Mouse (Mus musculus): Measurements from ENCODE around the gene Gnl3l. TPM values are rescaled to one million over a fixed set of nuclear protein-coding genes. Genes with fewer than 3 reads are reported as not detected.

Gnl3l gene
- polyA plus RNA-seq, 1 experiment from 2014 or later: 7.0 TPM

DNA sequence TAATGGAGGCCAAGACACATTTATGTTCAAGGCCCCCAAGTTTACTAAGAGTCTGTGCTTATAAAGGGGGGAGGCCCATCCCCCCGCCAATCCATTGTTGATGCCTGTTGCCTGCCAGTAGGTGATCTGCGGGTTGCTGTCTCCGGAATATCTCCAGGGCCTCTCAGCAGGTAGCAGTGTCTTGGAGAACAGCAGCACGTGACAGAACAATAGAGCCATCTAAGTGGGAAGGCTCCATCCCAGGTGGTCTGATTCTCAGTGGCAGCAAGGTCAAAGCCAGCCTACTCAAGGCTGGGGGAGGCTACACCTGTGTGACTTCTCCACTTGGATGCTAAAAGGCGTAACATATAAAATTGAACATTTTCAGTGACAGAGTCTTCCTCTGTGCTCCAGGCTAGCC is 24.1 kb upstream of the Gnl3l start:
- H3K27me3 ChIP-seq (ENCODE audit: insufficient read depth, low read length): no peaks in the 10 kb centered on the region; the same call in 1 of the 2 replicates
- H3K27ac ChIP-seq (ENCODE audit: low read depth): no peak overlapping the region
- no peaks in the 10 kb centered on the region for H3K4me1 ChIP-seq (ENCODE audit: insufficient read depth)
- H3K9me3 ChIP-seq (ENCODE audit: low read length): no peaks in the 10 kb centered on the region
- no peaks in the 10 kb centered on the region for H3K36me3 ChIP-seq (replicated peaks; ENCODE audit: insufficient read depth, low read length)
- H3K9ac ChIP-seq (replicated peaks): no peak overlapping the region
- DNase-seq (no peak), ATAC-seq (no peak)
- 65% methylated on average over 5 of the region's 5 CpGs for WGBS (ENCODE audit: insufficient replicate concordance)
- H3K4me2 ChIP-seq (ENCODE audit: low read depth, low read length): no peak overlapping the region
- TF ChIP-seq EP300 (IDR thresholded peaks at IDR 0.05; ENCODE audit: low read depth) (no peak), CTCF (IDR thresholded peaks at IDR 0.05; ENCODE audit: low read depth) (no peak)
- H3K4me3 ChIP-seq (ENCODE audit: low read depth, low read length): no peak overlapping the region

DNA sequence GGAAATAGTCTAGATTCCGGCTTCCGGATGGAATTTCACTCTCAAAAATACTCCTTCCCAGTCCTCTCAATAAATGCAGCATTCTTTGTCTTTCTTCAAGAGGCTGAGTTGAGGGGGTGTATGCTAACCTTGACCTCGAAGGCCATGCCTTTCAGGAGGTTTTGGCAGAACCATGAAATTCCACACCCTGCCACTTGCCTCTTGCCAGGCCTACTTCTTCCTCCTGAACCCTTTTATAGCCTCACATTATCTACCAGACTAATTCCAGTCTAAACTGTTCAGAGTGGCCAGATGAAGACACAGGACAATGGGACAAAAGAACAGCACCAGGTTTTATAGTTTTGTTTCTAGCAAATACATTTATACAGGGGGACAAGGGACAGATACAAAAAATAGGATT is 14.3 kb upstream of the Gnl3l start:
- DNase-seq (no peak), ATAC-seq (no peak)
- H3K9ac ChIP-seq (replicated peaks): no peak overlapping the region
- no peaks in the 10 kb centered on the region for H3K9me3 ChIP-seq (ENCODE audit: low read length)
- no peak for TF ChIP-seq EP300 (IDR thresholded peaks at IDR 0.05; ENCODE audit: low read depth)
- no peak overlapping the region for H3K4me2 ChIP-seq (ENCODE audit: low read depth, low read length)
- H3K27ac ChIP-seq (ENCODE audit: low read depth): no peak overlapping the region
- no peaks in the 10 kb centered on the region for H3K4me1 ChIP-seq (ENCODE audit: insufficient read depth)
- peaks cover 6% of the 10 kb centered on the region; the same call in 1 of the 2 replicates for H3K27me3 ChIP-seq (ENCODE audit: insufficient read depth, low read length)
- no peak overlapping the region for H3K4me3 ChIP-seq (ENCODE audit: low read depth, low read length)
- no peaks in the 10 kb centered on the region for H3K36me3 ChIP-seq (replicated peaks; ENCODE audit: insufficient read depth, low read length)
- WGBS (ENCODE audit: insufficient replicate concordance): 71% methylated on average over 3 of the region's 3 CpGs

DNA sequence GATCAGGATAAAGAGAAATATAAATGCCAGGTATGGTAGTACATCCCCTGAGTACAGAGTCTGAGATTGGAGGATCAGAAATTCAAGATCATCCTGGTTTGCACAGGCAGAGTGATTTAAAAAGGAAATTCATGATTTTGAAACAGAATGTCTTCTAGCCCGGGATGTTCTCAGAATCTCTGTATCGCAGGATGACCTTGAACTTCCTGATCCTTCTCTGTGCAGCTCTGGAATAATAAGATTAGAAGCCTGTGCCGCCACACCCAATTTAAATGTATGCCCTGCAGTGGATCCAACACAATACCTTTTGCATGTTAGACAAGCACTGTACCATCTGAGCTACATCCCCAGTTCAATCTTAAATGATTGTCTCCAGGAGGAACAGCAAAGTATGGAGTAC is 1.7 kb upstream of the Gnl3l start:
- Histone ChIP-seq H3K27ac (ENCODE audit: low read depth) (no peak overlapping the region), H3K9ac (replicated peaks) (no peak overlapping the region), H3K9me3 (ENCODE audit: low read length) (no peaks in the 10 kb centered on the region), H3K36me3 (replicated peaks; ENCODE audit: insufficient read depth, low read length) (no peaks in the 10 kb centered on the region), H3K27me3 (ENCODE audit: insufficient read depth, low read length) (no peaks in the 10 kb centered on the region), H3K4me3 (ENCODE audit: low read depth, low read length) (no peak overlapping the region), H3K4me2 (ENCODE audit: low read depth, low read length) (no peak overlapping the region), H3K4me1 (ENCODE audit: insufficient read depth) (no peaks in the 10 kb centered on the region)
- no peak for DNase-seq
- TF ChIP-seq CTCF (IDR thresholded peaks at IDR 0.05; ENCODE audit: low read depth) (no peak), EP300 (IDR thresholded peaks at IDR 0.05; ENCODE audit: low read depth) (no peak)
- ATAC-seq: no peak
- WGBS (ENCODE audit: insufficient replicate concordance): 61% methylated on average over 3 of the region's 3 CpGs

DNA sequence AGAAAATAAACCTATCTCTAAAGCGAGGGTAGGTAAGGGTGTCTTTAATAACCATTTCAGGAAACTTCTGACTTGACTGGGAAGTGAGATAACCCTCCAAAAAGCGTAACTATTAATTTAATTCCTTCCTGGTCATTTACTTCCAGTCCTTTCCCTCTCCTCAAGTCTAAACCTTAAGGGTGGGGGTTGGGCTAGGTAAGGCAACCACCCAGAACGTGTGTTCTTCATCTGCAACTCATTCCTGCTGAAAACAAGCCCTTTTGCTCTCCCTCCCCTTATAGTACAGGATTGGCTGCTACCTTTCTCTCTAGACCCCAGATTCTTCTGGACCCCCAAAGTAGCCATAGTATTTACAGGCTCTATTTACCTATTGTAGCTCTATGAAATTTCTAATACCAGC is 775 bp upstream of the Gnl3l start:
- no peak for DNase-seq
- Histone ChIP-seq H3K4me1 (ENCODE audit: insufficient read depth) (no peaks in the 10 kb centered on the region), H3K9ac (replicated peaks) (peak overlapping the region; percentile 19), H3K27me3 (ENCODE audit: insufficient read depth, low read length) (no peaks in the 10 kb centered on the region), H3K36me3 (replicated peaks; ENCODE audit: insufficient read depth, low read length) (no peaks in the 10 kb centered on the region; the same call in 1 of the 2 replicates), H3K9me3 (ENCODE audit: low read length) (no peaks in the 10 kb centered on the region), H3K27ac (ENCODE audit: low read depth) (no peak overlapping the region), H3K4me2 (ENCODE audit: low read depth, low read length) (peak overlapping the region; percentile 59), H3K4me3 (ENCODE audit: low read depth, low read length) (peak overlapping the region; percentile 53)
- no peak for ATAC-seq
- WGBS (ENCODE audit: insufficient replicate concordance): 10% methylated on average over 3 of the region's 3 CpGs
- TF ChIP-seq EP300 (IDR thresholded peaks at IDR 0.05; ENCODE audit: low read depth) (no peak), CTCF (IDR thresholded peaks at IDR 0.05; ENCODE audit: low read depth) (no peak)

DNA sequence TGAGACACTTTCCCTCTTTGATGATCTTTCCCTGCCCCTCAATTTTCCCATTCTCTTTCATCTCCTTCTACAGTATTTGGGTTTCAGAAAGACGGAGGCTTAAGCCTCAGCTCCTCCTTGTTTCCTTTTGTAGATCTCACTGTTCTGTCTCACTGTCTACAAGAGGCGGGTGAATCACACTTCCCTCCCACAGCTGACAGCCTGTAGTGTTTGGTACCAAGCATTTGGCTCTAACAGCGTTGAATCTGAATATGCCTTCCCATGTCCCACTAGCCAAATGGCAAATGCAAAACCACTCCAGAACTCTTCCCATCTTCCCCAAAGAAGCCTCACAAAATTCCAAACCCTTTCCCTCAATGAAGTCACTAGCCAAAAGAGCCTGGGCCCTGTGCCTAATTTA is 20.3 kb downstream of the Gnl3l start:
- no peak for TF ChIP-seq EP300 (IDR thresholded peaks at IDR 0.05; ENCODE audit: low read depth)
- no peak for TF ChIP-seq CTCF (IDR thresholded peaks at IDR 0.05; ENCODE audit: low read depth)
- no peak overlapping the region for H3K4me3 ChIP-seq (ENCODE audit: low read depth, low read length)
- no peaks in the 10 kb centered on the region for H3K27me3 ChIP-seq (ENCODE audit: insufficient read depth, low read length)
- no peak overlapping the region for H3K4me2 ChIP-seq (ENCODE audit: low read depth, low read length)
- no peak for DNase-seq
- H3K9me3 ChIP-seq (ENCODE audit: low read length): no peaks in the 10 kb centered on the region
- WGBS (ENCODE audit: insufficient replicate concordance): 88% methylated on average over 3 of the region's 3 CpGs
- H3K9ac ChIP-seq (replicated peaks): no peak overlapping the region
- H3K27ac ChIP-seq (ENCODE audit: low read depth): no peak overlapping the region
- H3K36me3 ChIP-seq (replicated peaks; ENCODE audit: insufficient read depth, low read length): peaks cover 14% of the 10 kb centered on the region; the same call in 1 of the 2 replicates
- no peak for ATAC-seq
- H3K4me1 ChIP-seq (ENCODE audit: insufficient read depth): no peaks in the 10 kb centered on the region

DNA sequence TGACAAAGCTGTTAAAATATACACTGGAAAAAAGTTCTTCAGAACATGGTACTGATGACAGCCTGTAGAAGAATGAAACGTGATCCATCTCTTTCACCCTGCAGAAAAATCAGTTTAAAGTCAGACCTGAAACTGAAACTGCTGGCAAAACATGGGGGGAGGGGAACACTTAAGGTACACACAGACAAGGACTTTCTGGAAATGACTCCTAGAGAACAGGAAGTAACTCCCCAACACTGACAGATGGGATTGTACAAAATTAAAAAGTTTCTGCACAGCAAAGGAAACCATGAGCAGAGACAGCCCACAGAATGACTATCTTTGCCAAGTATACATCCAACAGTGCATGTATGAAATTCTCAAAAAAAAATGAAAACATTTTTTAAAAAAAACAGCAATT is 35.5 kb downstream of the Gnl3l start:
- ATAC-seq: no peak
- WGBS (ENCODE audit: insufficient replicate concordance): 53% methylated on average over 1 of the region's 1 CpGs
- Histone ChIP-seq H3K27ac (ENCODE audit: low read depth) (no peak overlapping the region), H3K36me3 (replicated peaks; ENCODE audit: insufficient read depth, low read length) (0 out of 2 replicates have a peak, but pooled peaks cover 3% of the 10 kb centered on the region), H3K9me3 (ENCODE audit: low read length) (no peaks in the 10 kb centered on the region), H3K4me3 (ENCODE audit: low read depth, low read length) (no peak overlapping the region), H3K4me1 (ENCODE audit: insufficient read depth) (no peaks in the 10 kb centered on the region), H3K27me3 (ENCODE audit: insufficient read depth, low read length) (no peaks in the 10 kb centered on the region), H3K4me2 (ENCODE audit: low read depth, low read length) (no peak overlapping the region), H3K9ac (replicated peaks) (no peak overlapping the region)
- DNase-seq: no peak
- TF ChIP-seq EP300 (IDR thresholded peaks at IDR 0.05; ENCODE audit: low read depth) (no peak), CTCF (IDR thresholded peaks at IDR 0.05; ENCODE audit: low read depth) (no peak)

DNA sequence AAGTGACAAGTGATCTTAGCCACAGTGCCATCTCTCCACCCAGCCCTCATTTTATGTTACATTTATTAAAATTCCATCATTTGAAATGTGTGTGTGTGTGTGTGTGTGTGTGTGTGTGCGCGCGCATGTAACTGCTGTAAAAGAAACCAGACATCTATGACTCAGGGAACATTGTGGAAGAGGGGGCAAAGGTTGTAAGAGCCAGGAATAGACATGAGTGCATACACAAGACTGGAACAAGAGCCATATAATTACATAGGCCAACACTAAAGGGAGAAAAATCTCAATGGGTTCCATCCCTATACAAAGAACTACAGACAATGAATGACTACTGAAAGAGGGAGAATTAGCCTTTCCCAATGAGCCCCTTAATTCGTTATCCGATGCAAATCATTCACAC is 41.7 kb downstream of the Gnl3l start:
- H3K27ac ChIP-seq (ENCODE audit: low read depth): no peak overlapping the region
- no peaks in the 10 kb centered on the region for H3K4me1 ChIP-seq (ENCODE audit: insufficient read depth)
- H3K27me3 ChIP-seq (ENCODE audit: insufficient read depth, low read length): no peaks in the 10 kb centered on the region
- no peak for TF ChIP-seq EP300 (IDR thresholded peaks at IDR 0.05; ENCODE audit: low read depth)
- no peak for TF ChIP-seq CTCF (IDR thresholded peaks at IDR 0.05; ENCODE audit: low read depth)
- no peaks in the 10 kb centered on the region for H3K9me3 ChIP-seq (ENCODE audit: low read length)
- ATAC-seq (no peak), DNase-seq (no peak)
- no peak overlapping the region for H3K9ac ChIP-seq (replicated peaks)
- no peak overlapping the region for H3K4me2 ChIP-seq (ENCODE audit: low read depth, low read length)
- no peaks in the 10 kb centered on the region for H3K36me3 ChIP-seq (replicated peaks; ENCODE audit: insufficient read depth, low read length)
- no peak overlapping the region for H3K4me3 ChIP-seq (ENCODE audit: low read depth, low read length)
- WGBS (ENCODE audit: insufficient replicate concordance): 80% methylated on average over 5 of the region's 5 CpGs
